ENCODE assay signal across 8 mouse cellular contexts in the genomic region with DNA sequence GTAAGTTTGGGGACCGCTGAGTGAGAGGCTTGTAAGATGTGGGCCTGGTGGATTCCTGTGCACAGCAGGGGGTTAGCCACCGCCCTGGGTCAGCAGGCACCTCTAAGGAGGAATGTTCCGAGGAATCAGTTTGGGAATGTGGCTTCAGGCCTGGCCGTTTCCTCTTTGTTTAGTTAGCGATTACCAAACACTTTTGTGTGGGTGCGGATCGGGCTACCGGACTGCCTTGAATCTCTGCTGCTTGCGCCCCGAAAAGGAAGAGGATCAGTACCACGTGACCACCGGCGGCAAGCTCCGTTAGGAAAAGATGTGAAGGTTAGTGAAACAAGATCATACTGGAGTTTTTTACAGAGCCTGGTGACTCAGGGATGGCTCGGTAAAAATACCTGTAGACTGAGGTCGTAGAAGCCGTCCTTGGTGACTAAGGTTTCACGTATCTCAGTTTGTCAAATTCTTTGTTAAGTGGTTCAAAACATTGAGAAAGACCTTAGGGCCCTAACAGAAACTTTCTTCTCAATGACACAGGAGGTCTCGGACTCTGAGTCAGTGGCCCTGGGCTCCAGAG.
DNase-seq lines count a peak whose midpoint lies in the region; ATAC-seq and TF ChIP-seq lines count a peak whose summit lies in the region.

No protein-coding gene starts in this region.

- no peak overlapping the region; the same call in 1 of the 2 replicates for H3K9ac ChIP-seq in embryonic facial prominence, embryonic 11.5 days (replicated peaks; ENCODE audit: low read length)
- no peak overlapping the region for H3K9ac ChIP-seq in hindbrain, embryonic 13.5 days
- no peak overlapping the region for H3K9ac ChIP-seq in liver, embryonic 12.5 days
- H3K9ac ChIP-seq in neural tube, embryonic 12.5 days, result no peak overlapping the region

- CTCF ChIA-PET in Patski (lab: Charles Lee), result interaction anchor here (1.0 to 1.4 kb wide), 2 partner anchors 11 to 27 kb away, joined by 3 read pairs; no protein-coding TSS in a partner anchor

- no peak overlapping the region for H3K27ac ChIP-seq in embryonic facial prominence, embryonic 11.5 days (replicated peaks; ENCODE audit: low read depth, low read length)
- H3K27ac ChIP-seq in hindbrain, embryonic 13.5 days, result no peak overlapping the region
- no peak overlapping the region for H3K27ac ChIP-seq in liver, embryonic 12.5 days
- no peak overlapping the region for H3K27ac ChIP-seq in neural tube, embryonic 12.5 days

- no peak for TF ChIP-seq CTCF in Patski (IDR thresholded peaks at IDR 0.05)

- H3K36me3 ChIP-seq in embryonic facial prominence, embryonic 11.5 days (replicated peaks; ENCODE audit: control insufficient read depth, insufficient read depth, low read depth, low read length), result no peaks in the 10 kb centered on the region
- no peaks in the 10 kb centered on the region for H3K36me3 ChIP-seq in hindbrain, embryonic 13.5 days
- no peaks in the 10 kb centered on the region for H3K36me3 ChIP-seq in liver, embryonic 12.5 days
- H3K36me3 ChIP-seq in neural tube, embryonic 12.5 days, result no peaks in the 10 kb centered on the region

- POLR2A ChIA-PET in Patski (lab: Charles Lee), result interaction anchor here (0.8 kb wide), 1 partner anchor 21 kb away, joined by 3 read pairs; no protein-coding TSS in a partner anchor

- no peaks in the 10 kb centered on the region for H3K9me3 ChIP-seq in embryonic facial prominence, embryonic 11.5 days (replicated peaks; ENCODE audit: control insufficient read depth, low read length)
- no peaks in the 10 kb centered on the region for H3K9me3 ChIP-seq in hindbrain, embryonic 13.5 days
- no peaks in the 10 kb centered on the region for H3K9me3 ChIP-seq in liver, embryonic 12.5 days (replicated peaks)
- no peaks in the 10 kb centered on the region for H3K9me3 ChIP-seq in neural tube, embryonic 12.5 days

- H3K4me3 ChIP-seq in embryonic facial prominence, embryonic 11.5 days (ENCODE audit: low read depth, low read length), result no peak overlapping the region
- H3K4me3 ChIP-seq in hindbrain, embryonic 13.5 days, result peak overlapping the region; percentile 19; the same call in 1 of the 2 replicates
- H3K4me3 ChIP-seq in liver, embryonic 12.5 days, result no peak overlapping the region
- H3K4me3 ChIP-seq in neural tube, embryonic 12.5 days, result 0 out of 2 replicates have a peak overlapping the region, but pooled peaks have one; percentile 3

- WGBS in embryonic facial prominence, embryonic 11.5 days, result 6% methylated on average over 19 of the region's 19 CpGs
- WGBS in hindbrain, embryonic 13.5 days, result 10% methylated on average over 19 of the region's 19 CpGs
- 34% methylated on average over 19 of the region's 19 CpGs for WGBS in liver, embryonic 12.5 days (ENCODE audit: insufficient replicate concordance)
- 10% methylated on average over 19 of the region's 19 CpGs for WGBS in neural tube, embryonic 12.5 days

- peak; percentile 84 for ATAC-seq in Patski
- no peak for ATAC-seq in embryonic facial prominence, embryonic 11.5 days (replicated peaks; ENCODE audit: insufficient number of reproducible peaks, low FRiP score, low TSS enrichment, low read depth)
- ATAC-seq in hindbrain, embryonic 13.5 days (ENCODE audit: low FRiP score), result no peak
- no peak for ATAC-seq in liver, embryonic 12.5 days
- ATAC-seq in neural tube, embryonic 12.5 days (ENCODE audit: low FRiP score, low read depth), result no peak

- in situ Hi-C loops in Patski (cut with MboI; ENCODE audit: low pct_unique_long_range_greater_than_20kb), result loop anchor here (25.0 kb wide), 1 partner anchor 559 kb away; a partner anchor contains a TSS

- no peaks in the 10 kb centered on the region for H3K4me1 ChIP-seq in embryonic facial prominence, embryonic 11.5 days (ENCODE audit: control insufficient read depth, insufficient read depth, low read length)
- peaks cover 7% of the 10 kb centered on the region for H3K4me1 ChIP-seq in hindbrain, embryonic 13.5 days (replicated peaks)
- H3K4me1 ChIP-seq in liver, embryonic 12.5 days, result peaks cover 21% of the 10 kb centered on the region
- peaks cover 5% of the 10 kb centered on the region for H3K4me1 ChIP-seq in neural tube, embryonic 12.5 days

- H3K27me3 ChIP-seq in Patski, result no peaks in the 10 kb centered on the region
- no peaks in the 10 kb centered on the region for H3K27me3 ChIP-seq in embryonic facial prominence, embryonic 11.5 days (ENCODE audit: control insufficient read depth, insufficient read depth, low read length)
- H3K27me3 ChIP-seq in hindbrain, embryonic 13.5 days, result peaks cover 10% of the 10 kb centered on the region; the same call in 1 of the 2 replicates
- no peaks in the 10 kb centered on the region for H3K27me3 ChIP-seq in liver, embryonic 12.5 days (replicated peaks)
- H3K27me3 ChIP-seq in neural tube, embryonic 12.5 days (replicated peaks), result no peaks in the 10 kb centered on the region

- DNase-seq in Patski (ENCODE audit: low read depth, low spot score), result no peak
- peak; percentile 22 for DNase-seq in embryonic facial prominence, embryonic 11.5 days (ENCODE audit: low spot score)
- no peak for DNase-seq in layer of hippocampus, adult 9-10 months (ENCODE audit: low spot score)
- no peak for DNase-seq in urinary bladder, postnatal 25 days (ENCODE audit: low spot score)
- no peak for DNase-seq in gastrocnemius, adult 8-10 months (ENCODE audit: low spot score in 2 of 2)

- H3K4me2 ChIP-seq in embryonic facial prominence, embryonic 11.5 days (ENCODE audit: low read depth, low read length), result peak overlapping the region; percentile 34
- peak overlapping the region; percentile 48 for H3K4me2 ChIP-seq in hindbrain, embryonic 13.5 days
- H3K4me2 ChIP-seq in liver, embryonic 12.5 days, result peak overlapping the region; percentile 24
- H3K4me2 ChIP-seq in neural tube, embryonic 12.5 days (replicated peaks), result peak overlapping the region; percentile 55

Comparison
In these comparisons a context has a peak if more than half of its experiments do, and no peak if none do; other contexts are left out.
1. H3K4me3 ChIP-seq: peak in hindbrain, embryonic 13.5 days (single experiment) and neural tube, embryonic 12.5 days (single experiment); none in embryonic facial prominence, embryonic 11.5 days (single experiment) and liver, embryonic 12.5 days (single experiment).
2. Peak in every context shown above with its lines, with median percentiles within 50 percentile points of each other: H3K4me2 ChIP-seq.